Mouse (Mus musculus): ENCODE results near the gene Sema6d.

DNA sequence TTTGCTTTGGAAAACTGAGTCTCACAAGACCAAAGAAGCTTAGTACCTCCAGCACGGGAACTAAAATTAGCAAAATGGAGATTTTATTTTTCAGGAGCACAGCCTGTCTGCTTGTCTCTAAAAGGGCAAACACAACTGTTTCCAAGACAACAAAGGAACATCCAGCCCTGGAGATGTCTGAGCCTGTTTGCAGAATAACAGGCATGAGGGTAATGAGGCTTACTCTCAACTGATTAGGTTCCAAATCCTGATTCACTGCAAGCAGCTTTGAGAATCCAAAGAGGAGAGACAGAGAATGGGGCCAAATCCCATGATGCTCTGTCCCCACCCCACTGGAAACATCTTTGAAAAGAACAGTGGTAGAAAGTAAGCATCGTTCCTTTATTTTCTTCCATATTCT lies 440.7 kb downstream of the Sema6d start:
- TF ChIP-seq CTCF (IDR thresholded peaks at IDR 0.05; ENCODE audit: control insufficient read depth, insufficient read depth, insufficient read length) (no peak), MAX (IDR thresholded peaks at IDR 0.05) (no peak), CEBPB (IDR thresholded peaks at IDR 0.05; ENCODE audit: low read depth) (no peak), USF1 (IDR thresholded peaks at IDR 0.05; ENCODE audit: low read depth) (no peak), FOSL1 (IDR thresholded peaks at IDR 0.05; ENCODE audit: insufficient read depth, low read length, poor library complexity, severe bottlenecking) (no peak), MYOD1 (IDR thresholded peaks at IDR 0.05; ENCODE audit: control insufficient read depth, insufficient read length, low read depth) (no peak), MYOG (IDR thresholded peaks at IDR 0.05; ENCODE audit: control insufficient read depth, extremely low read depth, insufficient read length) (no peak)

All from C2C12 (cell line).